Mouse (Mus musculus): Measurements from ENCODE around the gene Hdac11.

Hdac11 gene

GRCm38 (mm10) chr6:91137343-91137956, 19.0 kb upstream of the Hdac11 start:
- no peak for DNase-seq (ENCODE audit: low read depth, low spot score)

DNA sequence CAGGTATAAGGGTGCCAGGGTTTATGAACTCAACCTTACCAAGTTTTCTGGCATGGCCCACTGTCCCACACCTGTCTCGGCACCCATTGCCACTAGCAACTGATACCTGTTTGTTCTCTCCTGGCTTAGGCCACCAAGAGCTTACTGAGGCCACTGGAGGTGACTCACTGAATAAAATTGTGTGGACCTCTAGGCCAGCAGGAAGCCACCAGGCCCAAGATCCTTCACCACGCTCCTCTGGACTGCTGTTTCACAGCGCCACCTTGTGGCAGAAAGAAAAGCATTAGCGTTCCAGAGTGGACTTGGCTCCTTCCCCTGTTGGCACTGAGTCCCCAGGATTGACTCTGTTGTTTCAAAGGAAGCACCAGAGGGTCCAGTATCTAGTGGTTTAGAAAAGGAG, 16.6 kb upstream of the Hdac11 start:
- peak; percentile 71 for DNase-seq (ENCODE audit: low read depth, low spot score)

GRCm38 (mm10) chr6:91145056-91145455, 11.4 kb upstream of the Hdac11 start:
- DNase-seq (ENCODE audit: low read depth, low spot score), result no peak

DNA sequence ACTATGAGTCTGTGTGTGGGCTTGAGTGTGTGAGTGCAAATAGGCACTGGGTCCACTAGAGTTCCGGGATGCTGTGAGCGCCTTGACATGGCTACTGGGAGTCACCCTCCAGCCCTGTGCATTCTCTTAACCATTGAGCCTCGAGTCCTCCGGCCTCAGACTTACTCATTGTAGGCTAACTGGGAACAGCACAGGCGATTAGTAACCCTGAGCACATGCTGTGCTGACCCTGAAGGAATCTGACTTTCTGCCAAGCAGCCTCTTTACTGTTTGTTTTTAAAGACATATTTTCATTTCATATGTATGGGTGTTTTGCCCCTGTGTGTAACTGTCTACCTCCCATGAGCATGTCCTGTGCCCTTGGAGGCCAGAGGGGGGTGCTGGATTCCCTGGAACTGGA, 10.9 kb upstream of the Hdac11 start:
- DNase-seq (ENCODE audit: low read depth, low spot score), result no peak

GRCm38 (mm10) chr6:91146443-91147151, 9.9 kb upstream of the Hdac11 start:
- DNase-seq (ENCODE audit: low read depth, low spot score), result no peak

- no peak for DNase-seq (ENCODE audit: low read depth, low spot score)
Measured at GRCm38 (mm10) chr6:91147152-91147770, 9.2 kb upstream of the Hdac11 start.

GRCm38 (mm10) chr6:91152892-91153548, 3.4 kb upstream of the Hdac11 start:
- DNase-seq (ENCODE audit: low read depth, low spot score), result no peak

- no peak for DNase-seq (ENCODE audit: low read depth, low spot score)
Measured at GRCm38 (mm10) chr6:91153549-91154064, 2.9 kb upstream of the Hdac11 start.

- DNase-seq (ENCODE audit: low read depth, low spot score), result no peak
Measured at GRCm38 (mm10) chr6:91154685-91155084, 1.8 kb upstream of the Hdac11 start.

DNA sequence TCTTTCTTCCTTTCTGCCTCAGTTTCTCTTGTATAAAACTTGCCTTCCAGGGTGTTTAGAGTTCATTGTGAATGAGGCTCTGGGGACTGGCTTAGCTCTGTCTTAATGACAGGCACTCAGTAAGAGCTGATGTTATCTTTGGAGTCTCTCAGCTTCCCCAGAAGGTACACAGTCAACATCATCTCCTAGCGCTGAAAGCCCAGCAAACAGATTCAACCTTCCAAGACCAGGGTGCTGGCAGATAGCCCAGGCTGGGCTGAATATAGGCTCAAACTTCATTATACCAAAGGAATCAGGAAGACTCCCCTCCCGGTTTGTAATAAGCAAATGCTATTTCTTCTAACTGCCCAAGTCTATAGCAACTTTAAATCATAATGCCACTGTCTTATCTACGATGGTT, 1.2 kb upstream of the Hdac11 start:
- DNase-seq (ENCODE audit: low read depth, low spot score), result no peak

- no peak for DNase-seq (ENCODE audit: low read depth, low spot score)
Measured at GRCm38 (mm10) chr6:91156062-91156461, 403 bp upstream of the Hdac11 start.

GRCm38 (mm10) chr6:91157237-91157570, 739 bp downstream of the Hdac11 start:
- DNase-seq (ENCODE audit: low read depth, low spot score), result no peak

DNA sequence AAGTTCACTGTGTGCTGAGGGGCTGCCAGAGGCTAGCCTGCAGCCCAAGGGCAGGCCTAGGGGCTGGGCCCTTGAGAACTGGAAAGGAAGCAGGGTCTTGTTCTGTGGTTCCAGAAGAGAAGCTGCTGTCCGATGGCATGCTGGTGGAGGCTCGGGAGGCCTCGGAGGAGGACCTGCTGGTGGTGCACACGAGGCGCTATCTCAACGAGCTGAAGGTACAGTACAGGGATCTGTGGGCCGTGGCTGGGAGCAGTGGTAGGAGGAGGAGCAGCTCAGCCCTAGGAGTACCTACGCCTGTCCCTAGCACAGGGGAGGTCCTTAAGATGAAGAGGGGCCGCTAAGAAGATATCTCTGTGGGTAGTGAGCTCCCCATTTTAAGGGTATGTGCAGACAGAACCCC, 2.6 kb downstream of the Hdac11 start:
- no peak for DNase-seq (ENCODE audit: low read depth, low spot score)

GRCm38 (mm10) chr6:91160399-91160798, 3.9 kb downstream of the Hdac11 start:
- DNase-seq (ENCODE audit: low read depth, low spot score), result peak; percentile 42

DNA sequence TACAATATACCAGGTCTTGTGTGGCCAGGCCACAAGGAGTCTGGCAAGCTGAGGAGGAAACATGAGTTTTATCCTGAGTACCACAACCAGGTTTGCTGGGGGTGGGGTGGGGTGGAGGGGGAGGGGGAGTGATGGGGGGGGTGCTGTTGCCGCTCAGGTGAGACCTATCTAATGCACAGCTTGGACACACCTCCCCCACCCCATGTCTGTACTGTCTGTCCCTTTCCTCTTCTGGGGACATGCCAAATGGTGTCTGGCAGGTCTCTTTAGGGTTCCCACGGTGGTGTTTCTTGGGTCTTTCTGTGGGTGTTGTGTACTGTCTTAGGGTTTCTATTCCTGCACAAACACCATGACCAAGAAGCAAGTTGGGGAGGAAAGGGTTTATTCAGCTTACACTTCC, 4.5 kb downstream of the Hdac11 start:
- DNase-seq (ENCODE audit: low read depth, low spot score), result no peak

GRCm38 (mm10) chr6:91161506-91162235, 5.2 kb downstream of the Hdac11 start:
- DNase-seq (ENCODE audit: low read depth, low spot score), result no peak

- no peak for DNase-seq (ENCODE audit: low read depth, low spot score)
Measured at GRCm38 (mm10) chr6:91162314-91162713, 5.8 kb downstream of the Hdac11 start.

- DNase-seq (ENCODE audit: low read depth, low spot score), result no peak
Measured at GRCm38 (mm10) chr6:91163195-91163911, 6.9 kb downstream of the Hdac11 start.

DNA sequence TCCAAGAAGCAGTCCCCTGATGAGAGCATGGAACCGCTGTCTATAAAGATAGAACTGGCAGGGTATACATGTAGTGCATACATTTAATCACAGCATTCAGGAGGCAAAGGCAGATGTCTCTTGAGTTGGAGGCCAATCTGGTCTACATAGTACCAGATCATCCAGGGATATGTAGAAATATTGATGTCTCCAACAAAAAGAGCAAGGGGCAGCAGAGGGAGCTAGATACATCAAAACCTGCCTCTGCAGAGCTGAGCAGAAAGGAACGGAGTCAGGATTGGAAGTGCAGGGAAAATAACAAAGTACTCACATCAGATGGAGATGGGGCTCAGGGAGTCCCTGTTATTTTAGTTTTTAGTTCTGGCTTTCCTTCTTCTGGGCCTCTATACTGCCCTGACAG, 8.1 kb downstream of the Hdac11 start:
- no peak for DNase-seq (ENCODE audit: low read depth, low spot score)

- peak; percentile 62 for DNase-seq (ENCODE audit: low read depth, low spot score)
Measured at GRCm38 (mm10) chr6:91165210-91165609, 8.7 kb downstream of the Hdac11 start.

DNA sequence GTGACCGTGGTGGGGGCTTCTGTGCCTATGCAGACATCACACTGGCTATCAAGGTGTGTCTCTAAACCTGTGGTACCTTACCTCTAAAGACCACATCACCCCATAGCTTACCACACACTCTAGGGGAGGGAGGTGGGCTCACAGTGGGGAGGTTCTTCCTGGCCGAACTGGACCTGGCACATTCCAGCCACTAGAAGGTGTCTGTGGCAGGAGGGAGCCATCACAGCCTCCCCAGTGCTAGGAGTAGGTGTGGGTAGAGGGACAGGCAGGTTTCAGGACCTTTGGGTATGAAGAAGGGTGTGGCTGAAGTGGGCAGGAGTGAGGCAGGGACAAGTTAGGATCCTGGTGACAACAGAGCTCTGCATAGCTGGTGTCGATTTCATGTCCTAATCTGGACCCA, 11.4 kb downstream of the Hdac11 start:
- no peak for DNase-seq (ENCODE audit: low read depth, low spot score)
